Mouse (Mus musculus) olfactory bulb, adult 2 months (tissue): ENCODE results near the gene Pde6d.

ENCODE experiments used
- CTCF ChIP-seq: fragments of 200-500 bp; IDR thresholded peaks from 2 replicates; pipeline ENCODE4 v1.5.1; 2012; ENCODE audit warnings: low read depth, mild to moderate bottlenecking, low read length, moderate library complexity; ENCODE audit not compliant: insufficient read depth
- POLR2A ChIP-seq: fragments of 200-500 bp; IDR thresholded peaks from 2 replicates; pipeline ENCODE4 v1.6.1; 2012; ENCODE audit warnings: mild to moderate bottlenecking, low read depth, low read length, moderate library complexity; ENCODE audit not compliant: insufficient read depth

GRCm38 (mm10) chr1:86546797-86547196 is 35.6 kb downstream of the Pde6d start:
- TF ChIP-seq CTCF = no peak
- no peak for TF ChIP-seq POLR2A
